Mouse (Mus musculus): ENCODE results near the gene Gsap. TPM values are rescaled to one million over a fixed set of nuclear protein-coding genes. Genes with fewer than 3 reads are reported as not detected.
"Not testable (repeated sequence)": the region's sequence is repeated elsewhere in the genome, so short reads cannot be mapped to it uniquely, and the experiment has no call there.

The Gsap gene
- polyA plus RNA-seq, 1 experiment from 2014 or later, result 1.7 TPM

GRCm38 (mm10) chr5:21307165-21307564 lies 121.1 kb downstream of the Gsap start:
- Histone ChIP-seq H3K4me2 (ENCODE audit: low read depth) (no peak overlapping the region), H3K9me3 (ENCODE audit: control insufficient read depth, low read length) (no peaks in the 10 kb centered on the region), H3K4me3 (ENCODE audit: low read depth, low read length) (no peak overlapping the region), H3K4me1 (ENCODE audit: control insufficient read depth, insufficient read depth, low read length) (no peaks in the 10 kb centered on the region), H3K36me3 (ENCODE audit: control insufficient read depth, insufficient read depth, low read length) (no peaks in the 10 kb centered on the region), H3K9ac (ENCODE audit: low read length) (no peak overlapping the region), H3K27ac (ENCODE audit: low read depth, low read length) (no peak overlapping the region), H3K27me3 (ENCODE audit: control insufficient read depth, insufficient read depth, low read length) (no peaks in the 10 kb centered on the region)
- ATAC-seq (ENCODE audit: insufficient read depth, low FRiP score, low TSS enrichment), result no peak
- no peak for DNase-seq (ENCODE audit: low spot score)
- WGBS, result 77% methylated on average over 5 of the region's 5 CpGs

GRCm38 (mm10) chr5:21314696-21315095 lies 128.6 kb downstream of the Gsap start:
- no peak overlapping the region for H3K9ac ChIP-seq (ENCODE audit: low read length)

GRCm38 (mm10) chr5:21320138-21320537 lies 134.1 kb downstream of the Gsap start:
- H3K4me2 ChIP-seq (ENCODE audit: low read depth), result no peak overlapping the region
- H3K4me3 ChIP-seq (ENCODE audit: low read depth, low read length), result no peak overlapping the region
- ATAC-seq (ENCODE audit: insufficient read depth, low FRiP score, low TSS enrichment) (no peak), DNase-seq (ENCODE audit: low spot score) (no peak)
- H3K4me1 ChIP-seq (ENCODE audit: control insufficient read depth, insufficient read depth, low read length), result no peaks in the 10 kb centered on the region
- H3K27ac ChIP-seq (ENCODE audit: low read depth, low read length), result no peak overlapping the region
- H3K9me3 ChIP-seq (ENCODE audit: control insufficient read depth, low read length), result no peaks in the 10 kb centered on the region
- H3K27me3 ChIP-seq (ENCODE audit: control insufficient read depth, insufficient read depth, low read length), result no peaks in the 10 kb centered on the region
- H3K36me3 ChIP-seq (ENCODE audit: control insufficient read depth, insufficient read depth, low read length), result no peaks in the 10 kb centered on the region
- no peak overlapping the region for H3K9ac ChIP-seq (ENCODE audit: low read length)
- WGBS, result 79% methylated on average over 2 of the region's 2 CpGs

More at GRCm38 (mm10) chr5:21314696-21315095, 128.6 kb downstream of the Gsap start:
- Histone ChIP-seq H3K27me3 (ENCODE audit: control insufficient read depth, insufficient read depth, low read length) (no peaks in the 10 kb centered on the region), H3K27ac (ENCODE audit: low read depth, low read length) (no peak overlapping the region), H3K4me1 (ENCODE audit: control insufficient read depth, insufficient read depth, low read length) (no peaks in the 10 kb centered on the region), H3K36me3 (ENCODE audit: control insufficient read depth, insufficient read depth, low read length) (no peaks in the 10 kb centered on the region), H3K9me3 (ENCODE audit: control insufficient read depth, low read length) (no peaks in the 10 kb centered on the region), H3K4me3 (ENCODE audit: low read depth, low read length) (no peak overlapping the region), H3K4me2 (ENCODE audit: low read depth) (no peak overlapping the region)
- no peak for ATAC-seq (ENCODE audit: insufficient read depth, low FRiP score, low TSS enrichment)
- 92% methylated on average over 3 of the region's 3 CpGs for WGBS
- DNase-seq (ENCODE audit: low spot score), result no peak

GRCm38 (mm10) chr5:21326494-21326893 lies 140.4 kb downstream of the Gsap start:
- WGBS, result 39% methylated on average over 1 of the region's 1 CpGs

GRCm38 (mm10) chr5:21328560-21328959 lies 142.5 kb downstream of the Gsap start:
- no peak overlapping the region for H3K9ac ChIP-seq (ENCODE audit: low read length)
- peaks cover 4% of the 10 kb centered on the region for H3K4me1 ChIP-seq (ENCODE audit: control insufficient read depth, insufficient read depth, low read length)
- 86% methylated on average over 1 of the region's 1 CpGs for whole genome bisulfite sequencing
- H3K4me2 ChIP-seq (ENCODE audit: low read depth), result no peak overlapping the region
- H3K27ac ChIP-seq (ENCODE audit: low read depth, low read length), result no peak overlapping the region
- no peak for ATAC-seq (ENCODE audit: insufficient read depth, low FRiP score, low TSS enrichment)
- H3K9me3 ChIP-seq (ENCODE audit: control insufficient read depth, low read length), result no peaks in the 10 kb centered on the region
- H3K4me3 ChIP-seq (ENCODE audit: low read depth, low read length), result no peak overlapping the region
- no peak for DNase-seq (ENCODE audit: low spot score)
- no peaks in the 10 kb centered on the region for H3K36me3 ChIP-seq (ENCODE audit: control insufficient read depth, insufficient read depth, low read length)
- no peaks in the 10 kb centered on the region for H3K27me3 ChIP-seq (ENCODE audit: control insufficient read depth, insufficient read depth, low read length)

More at GRCm38 (mm10) chr5:21326494-21326893, 140.4 kb downstream of the Gsap start:
- Histone ChIP-seq H3K36me3 (ENCODE audit: control insufficient read depth, insufficient read depth, low read length) (no peaks in the 10 kb centered on the region), H3K9ac (ENCODE audit: low read length) (no peak overlapping the region), H3K4me3 (ENCODE audit: low read depth, low read length) (no peak overlapping the region), H3K4me2 (ENCODE audit: low read depth) (no peak overlapping the region), H3K9me3 (ENCODE audit: control insufficient read depth, low read length) (no peaks in the 10 kb centered on the region), H3K4me1 (ENCODE audit: control insufficient read depth, insufficient read depth, low read length) (peaks cover 4% of the 10 kb centered on the region), H3K27ac (ENCODE audit: low read depth, low read length) (no peak overlapping the region), H3K27me3 (ENCODE audit: control insufficient read depth, insufficient read depth, low read length) (no peaks in the 10 kb centered on the region)
- peak; percentile 75 for DNase-seq (ENCODE audit: low spot score)
- ATAC-seq (ENCODE audit: insufficient read depth, low FRiP score, low TSS enrichment), result 0 out of 2 replicates have a peak, but pooled peaks have one; percentile 38

GRCm38 (mm10) chr5:21329672-21330665 lies 143.9 kb downstream of the Gsap start:
- 55% methylated on average over 11 of the region's 11 CpGs for WGBS
- DNase-seq (ENCODE audit: low spot score) (no peak), ATAC-seq (ENCODE audit: insufficient read depth, low FRiP score, low TSS enrichment) (0 out of 2 replicates have a peak, but pooled peaks have one; percentile 38)
- no peaks in the 10 kb centered on the region for H3K36me3 ChIP-seq (ENCODE audit: control insufficient read depth, insufficient read depth, low read length)
- H3K27me3 ChIP-seq (ENCODE audit: control insufficient read depth, insufficient read depth, low read length), result no peaks in the 10 kb centered on the region
- no peaks in the 10 kb centered on the region for H3K9me3 ChIP-seq (ENCODE audit: control insufficient read depth, low read length)
- no peak overlapping the region for H3K4me2 ChIP-seq (ENCODE audit: low read depth)
- no peak overlapping the region for H3K27ac ChIP-seq (ENCODE audit: low read depth, low read length)
- peaks cover 4% of the 10 kb centered on the region for H3K4me1 ChIP-seq (ENCODE audit: control insufficient read depth, insufficient read depth, low read length)
- no peak overlapping the region for H3K4me3 ChIP-seq (ENCODE audit: low read depth, low read length)
- H3K9ac ChIP-seq (ENCODE audit: low read length), result no peak overlapping the region

GRCm38 (mm10) chr5:21331656-21332055 lies 145.6 kb downstream of the Gsap start:
- H3K4me2 ChIP-seq (ENCODE audit: low read depth), result no peak overlapping the region
- peaks cover 4% of the 10 kb centered on the region for H3K4me1 ChIP-seq (ENCODE audit: control insufficient read depth, insufficient read depth, low read length)
- H3K9me3 ChIP-seq (ENCODE audit: control insufficient read depth, low read length), result no peaks in the 10 kb centered on the region
- ATAC-seq (ENCODE audit: insufficient read depth, low FRiP score, low TSS enrichment), result no peak
- no peak overlapping the region for H3K4me3 ChIP-seq (ENCODE audit: low read depth, low read length)
- H3K36me3 ChIP-seq (ENCODE audit: control insufficient read depth, insufficient read depth, low read length), result no peaks in the 10 kb centered on the region
- no peak overlapping the region for H3K27ac ChIP-seq (ENCODE audit: low read depth, low read length)
- no peak overlapping the region for H3K9ac ChIP-seq (ENCODE audit: low read length)
- H3K27me3 ChIP-seq (ENCODE audit: control insufficient read depth, insufficient read depth, low read length), result no peaks in the 10 kb centered on the region
- no peak for DNase-seq (ENCODE audit: low spot score)
- WGBS, result 91% methylated on average over 5 of the region's 5 CpGs

- 84% methylated on average over 1 of the region's 1 CpGs for WGBS
- H3K4me2 ChIP-seq (ENCODE audit: low read depth), result no peak overlapping the region
Measured at GRCm38 (mm10) chr5:21332119-21332518, 146.1 kb downstream of the Gsap start.

GRCm38 (mm10) chr5:21342265-21342664 lies 156.2 kb downstream of the Gsap start:
- DNase-seq (ENCODE audit: low spot score); ATAC-seq (ENCODE audit: insufficient read depth, low FRiP score, low TSS enrichment); H3K27me3 ChIP-seq (ENCODE audit: control insufficient read depth, insufficient read depth, low read length); H3K9me3 ChIP-seq (ENCODE audit: control insufficient read depth, low read length); H3K9ac ChIP-seq (ENCODE audit: low read length); H3K27ac ChIP-seq (ENCODE audit: low read depth, low read length); H3K4me2 ChIP-seq (ENCODE audit: low read depth); H3K4me3 ChIP-seq (ENCODE audit: low read depth, low read length); H3K4me1 ChIP-seq (ENCODE audit: control insufficient read depth, insufficient read depth, low read length); H3K36me3 ChIP-seq (ENCODE audit: control insufficient read depth, insufficient read depth, low read length): not testable (repeated sequence)

More at GRCm38 (mm10) chr5:21332119-21332518, 146.1 kb downstream of the Gsap start:
- Histone ChIP-seq H3K9me3 (ENCODE audit: control insufficient read depth, low read length) (no peaks in the 10 kb centered on the region), H3K4me1 (ENCODE audit: control insufficient read depth, insufficient read depth, low read length) (peaks cover 4% of the 10 kb centered on the region), H3K36me3 (ENCODE audit: control insufficient read depth, insufficient read depth, low read length) (no peaks in the 10 kb centered on the region), H3K27ac (ENCODE audit: low read depth, low read length) (no peak overlapping the region), H3K27me3 (ENCODE audit: control insufficient read depth, insufficient read depth, low read length) (no peaks in the 10 kb centered on the region), H3K4me3 (ENCODE audit: low read depth, low read length) (no peak overlapping the region), H3K9ac (ENCODE audit: low read length) (no peak overlapping the region)
- DNase-seq (ENCODE audit: low spot score) (no peak), ATAC-seq (ENCODE audit: insufficient read depth, low FRiP score, low TSS enrichment) (no peak)

Data from neural tube, embryonic 11.5 days (tissue).